Mouse (Mus musculus) cerebellum, adult 2 months (tissue): ENCODE measurements around the gene Pcdh7.

ENCODE experiments used
- CTCF ChIP-seq: fragments of 200-500 bp; IDR thresholded peaks from 2 replicates; pipeline ENCODE4 v1.5.1; 2011; ENCODE audit warnings: low read depth, mild to moderate bottlenecking, control low read depth, low read length, moderate library complexity, borderline replicate concordance; ENCODE audit not compliant: insufficient read depth
- POLR2A ChIP-seq: fragments of 200-500 bp; IDR thresholded peaks from 2 replicates; pipeline ENCODE4 v1.6.1; 2011; ENCODE audit warnings: low read length, control low read depth, borderline replicate concordance; ENCODE audit not compliant: insufficient read depth

- TF ChIP-seq POLR2A (no peak), CTCF (no peak)
Observed at GRCm38 (mm10) chr5:57717906-57718875, at the start of gene Pcdh7.
